Comparison of ENCODE assay signal across 22 mouse cellular contexts in the genomic region with DNA sequence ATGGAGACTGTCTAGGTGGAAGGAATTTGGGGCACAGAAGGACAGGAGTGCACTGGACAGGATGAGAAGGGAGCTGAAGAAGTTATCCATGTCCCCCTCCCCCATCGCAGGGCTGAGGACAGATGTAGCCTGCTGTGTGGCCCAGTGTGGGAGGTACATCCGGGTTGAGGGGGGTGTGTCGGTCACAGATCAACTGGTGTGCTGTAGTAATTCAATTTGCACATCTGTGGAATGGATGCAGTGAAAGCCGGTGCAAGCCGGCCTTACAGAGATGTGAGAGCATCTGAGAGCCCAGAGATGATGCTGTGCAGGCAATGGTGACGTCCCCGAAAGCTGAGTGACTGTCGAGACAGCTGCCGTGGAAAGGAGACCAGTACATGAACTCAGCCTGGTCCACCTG. TPM values are rescaled to one million over a fixed set of nuclear protein-coding genes. Genes with fewer than 3 reads are reported as not detected.
A peak's percentile ranks its signal among the peaks of the same experiment; 100 is the strongest.
DNase-seq lines count a peak whose midpoint lies in the region; ATAC-seq lines count a peak whose summit lies in the region.
"Had no signal": no experiment of that assay in that cellular context is flagged by ENCODE, and none has a peak within 500 bp of the region (broad histone marks: within the 10 kb centered on the region; RNA-seq: fewer than 3 reads in every experiment).

No protein-coding gene starts in this region.

- no peak overlapping the region for H3K27ac ChIP-seq in forebrain, embryonic 13.5 days
- no peak overlapping the region for H3K27ac ChIP-seq in forebrain, embryonic 14.5 days (ENCODE audit: low read depth, low read length)
- H3K27ac ChIP-seq: embryonic facial prominence, embryonic 12.5 days; forebrain, embryonic 15.5 days had no signal

- H3K4me2 ChIP-seq in forebrain, embryonic 13.5 days, result no peak overlapping the region
- H3K4me2 ChIP-seq in forebrain, embryonic 14.5 days (ENCODE audit: low read length), result no peak overlapping the region
- H3K4me2 ChIP-seq: embryonic facial prominence, embryonic 12.5 days; forebrain, embryonic 15.5 days had no signal

- no peak for DNase-seq in forebrain, embryonic 14.5 days (ENCODE audit: low spot score)
- peak; percentile 58 for DNase-seq in ZHBTc4 (ENCODE audit: low read depth, low spot score)
- no peak for DNase-seq in retina, postnatal 1 day
- DNase-seq in heart, postnatal 10 days, result no peak
- DNase-seq: adrenal gland, adult 2 months; adrenal gland, postnatal 10 days; adrenal gland, postnatal 25 days; B cell, adult 2 months; cerebellum, adult 11 months; cerebellum, adult 18-20 months; cerebellum, adult 8-10 months; cerebellum, adult 9-11 months; cerebellum, postnatal 14 days; cerebellum, postnatal 36 days; embryo, embryonic 11 days; forebrain, postnatal 0 days had no signal

- peaks cover 14% of the 10 kb centered on the region for H3K27me3 ChIP-seq in forebrain, embryonic 13.5 days
- H3K27me3 ChIP-seq in forebrain, embryonic 14.5 days (replicated peaks; ENCODE audit: control insufficient read depth, insufficient read depth, low read length), result no peaks in the 10 kb centered on the region
- H3K27me3 ChIP-seq: embryonic facial prominence, embryonic 12.5 days had no signal

- peaks cover 22% of the 10 kb centered on the region for H3K4me1 ChIP-seq in forebrain, embryonic 13.5 days
- peaks cover 10% of the 10 kb centered on the region for H3K4me1 ChIP-seq in forebrain, embryonic 14.5 days (ENCODE audit: control insufficient read depth, insufficient read depth, low read length)

- 59% methylated on average over 9 of the region's 9 CpGs for WGBS in forebrain, embryonic 13.5 days
- 58% methylated on average over 9 of the region's 9 CpGs for WGBS in forebrain, embryonic 14.5 days

- H3K36me3 ChIP-seq in forebrain, embryonic 13.5 days (ENCODE audit: poor library complexity, severe bottlenecking), result no peaks in the 10 kb centered on the region
- H3K36me3 ChIP-seq in forebrain, embryonic 14.5 days (ENCODE audit: control insufficient read depth, insufficient read depth, low read length), result no peaks in the 10 kb centered on the region
- H3K36me3 ChIP-seq: embryonic facial prominence, embryonic 12.5 days; forebrain, embryonic 15.5 days had no signal

- no peaks in the 10 kb centered on the region for H3K9me3 ChIP-seq in forebrain, embryonic 13.5 days (replicated peaks)
- no peaks in the 10 kb centered on the region for H3K9me3 ChIP-seq in forebrain, embryonic 14.5 days (replicated peaks; ENCODE audit: control insufficient read depth, low read length)
- H3K9me3 ChIP-seq: embryonic facial prominence, embryonic 12.5 days; forebrain, embryonic 15.5 days had no signal

- intact Hi-C loops in heart, postnatal 10 days (cut with DNase I), result no loop called here

- H3K9ac ChIP-seq in forebrain, embryonic 13.5 days, result 0 out of 2 replicates have a peak overlapping the region, but pooled peaks have one; percentile 19
- H3K9ac ChIP-seq in forebrain, embryonic 14.5 days (ENCODE audit: low read length), result no peak overlapping the region
- H3K9ac ChIP-seq: embryonic facial prominence, embryonic 12.5 days; forebrain, embryonic 15.5 days; forebrain, postnatal 0 days had no signal

- ATAC-seq in forebrain, embryonic 13.5 days, result no peak
- ATAC-seq in forebrain, embryonic 14.5 days, result no peak
- ATAC-seq: CD4-positive, CD25-positive, alpha-beta regulatory T cell, adult 4 months; forebrain, embryonic 15.5 days; forebrain, postnatal 0 days; Patski had no signal

- no peak overlapping the region for H3K4me3 ChIP-seq in forebrain, embryonic 13.5 days
- H3K4me3 ChIP-seq in forebrain, embryonic 14.5 days (ENCODE audit: low read depth, low read length), result no peak overlapping the region
- H3K4me3 ChIP-seq: embryonic facial prominence, embryonic 12.5 days; forebrain, embryonic 15.5 days had no signal

RNA-seq across cellular contexts. Expression of a gene that starts 20.3 kb away (rescaled TPM):
- polyA plus RNA-seq in forebrain, embryonic 13.5 days (2015; fragmentation: Nextera tagmentation; extraction: Ambion mirVana), result 7.2 and 7.5 TPM in 2 replicates
- 12.3 and 16.2 TPM in 2 replicates for polyA plus RNA-seq in forebrain, embryonic 14.5 days (2014; fragmentation: Nextera tagmentation; extraction: Ambion mirVana)
- 1 to 10 TPM; 1.0 to 1.6 TPM for total RNA-seq in heart, postnatal 10 days (2021)
- total RNA-seq: MEL had no signal
- polyA plus RNA-seq: Patski had no signal

RNA-seq across cellular contexts. Expression of a gene that starts 51.7 kb away (rescaled TPM):
- 0.48 and 0.59 TPM in 2 replicates for polyA plus RNA-seq in forebrain, embryonic 13.5 days (2015; fragmentation: Nextera tagmentation; extraction: Ambion mirVana)
- 0.80 and 1.1 TPM in 2 replicates for polyA plus RNA-seq in forebrain, embryonic 14.5 days (2014; fragmentation: Nextera tagmentation; extraction: Ambion mirVana)
- total RNA-seq in heart, postnatal 10 days (2021), result under 1 TPM; 0.87 to 0.89 TPM
- total RNA-seq: MEL had no signal
- polyA plus RNA-seq: Patski had no signal
